Mouse (Mus musculus) liver, embryonic 13.5 days (tissue): Measurements from ENCODE around the gene Zbtb38. TPM values are rescaled to one million over a fixed set of nuclear protein-coding genes. Genes with fewer than 3 reads are reported as not detected.

ENCODE experiments used
- ATAC-seq: fragments of 200-750 bp; cut with Nextera tagmentation; 2 replicates; pipeline ENCODE4 v1.8.0; 2017; ENCODE audit warnings: low read depth, mild to moderate bottlenecking, moderate number of reproducible peaks, moderate library complexity
- DNase-seq: peaks from one replicate; pipeline ENCODE4 v3.0.0; 2022
- H3K27ac ChIP-seq: fragments of 300-500 bp; sonication (generic); 2 replicates; pipeline ENCODE4 v1.5.1; 2015; ENCODE audit warnings: moderate library complexity, mild to moderate bottlenecking, inconsistent platforms
- H3K27me3 ChIP-seq: fragments of 300-500 bp; sonication (generic); 2 replicates; pipeline ENCODE4 v1.6.1; 2015; ENCODE audit warnings: mild to moderate bottlenecking, inconsistent platforms
- H3K36me3 ChIP-seq: fragments of 300-500 bp; sonication (generic); 2 replicates; pipeline ENCODE4 v1.6.1; 2015; ENCODE audit warnings: mild to moderate bottlenecking, inconsistent platforms
- H3K4me1 ChIP-seq: fragments of 300-500 bp; sonication (generic); replicated peaks from 2 replicates; pipeline ENCODE4 v1.6.1; 2015; ENCODE audit warnings: inconsistent platforms
- H3K4me2 ChIP-seq: fragments of 300-500 bp; sonication (generic); 2 replicates; pipeline ENCODE4 v1.6.1; 2015; ENCODE audit warnings: inconsistent platforms, mild to moderate bottlenecking, moderate library complexity
- H3K4me3 ChIP-seq: fragments of 300-500 bp; sonication (generic); replicated peaks from 2 replicates; pipeline ENCODE4 v1.5.1; 2015; ENCODE audit warnings: mild to moderate bottlenecking, inconsistent platforms
- H3K9ac ChIP-seq: fragments of 300-500 bp; sonication (generic); 2 replicates; pipeline ENCODE4 v1.6.1; 2015; ENCODE audit warnings: mild to moderate bottlenecking, inconsistent platforms
- H3K9me3 ChIP-seq: fragments of 300-500 bp; sonication (generic); replicated peaks from 2 replicates; pipeline ENCODE4 v1.6.1; 2016; ENCODE audit warnings: inconsistent platforms
- WGBS: fragments of 180-500 bp; shearing (Covaris S2); methylation state at CpG from one replicate; pipeline ENCODE4 v1.1.7; 2015; ENCODE audit not compliant: insufficient replicate concordance; 5-methylcytosine and 5-hydroxymethylcytosine counted together
- polyA plus RNA-seq: library from polyadenylated mRNA; unstranded; fragments of >200 nt; fragmentation: Nextera tagmentation; extraction: Ambion mirVana; gene quantifications from 2 replicates; pipeline ENCODE4 v1.2.1, GENCODE M21; 2015

Gene Zbtb38
- polyA plus RNA-seq, 1 experiment from 2014 or later = 5.8 TPM

GRCm38 (mm10) chr9:96729537-96730310, 22.9 kb downstream of the Zbtb38 start:
- H3K4me2 ChIP-seq = no peak overlapping the region
- H3K27ac ChIP-seq = no peak overlapping the region
- peaks cover 5% of the 10 kb centered on the region for H3K27me3 ChIP-seq
- no peak overlapping the region for H3K9ac ChIP-seq
- H3K36me3 ChIP-seq = no peaks in the 10 kb centered on the region
- H3K9me3 ChIP-seq = no peaks in the 10 kb centered on the region
- no peak overlapping the region for H3K4me3 ChIP-seq
- 61% methylated on average over 10 of the region's 10 CpGs for WGBS
- H3K4me1 ChIP-seq = peaks cover 14% of the 10 kb centered on the region
- ATAC-seq = no peak
- no peak for DNase-seq

- no peak for DNase-seq
These were observed 24.1 kb downstream of the Zbtb38 start for GRCm38 (mm10) chr9:96728338-96729162.

GRCm38 (mm10) chr9:96727688-96728087, 24.9 kb downstream of the Zbtb38 start:
- WGBS = 73% methylated on average over 6 of the region's 6 CpGs
- Histone ChIP-seq H3K9me3 (no peaks in the 10 kb centered on the region), H3K27me3 (peaks cover 5% of the 10 kb centered on the region), H3K4me2 (no peak overlapping the region), H3K36me3 (no peaks in the 10 kb centered on the region), H3K27ac (no peak overlapping the region), H3K9ac (no peak overlapping the region), H3K4me3 (no peak overlapping the region), H3K4me1 (peaks cover 31% of the 10 kb centered on the region)
- ATAC-seq (no peak), DNase-seq (no peak)

More at GRCm38 (mm10) chr9:96728338-96729162, 24.1 kb downstream of the Zbtb38 start:
- no peak overlapping the region for H3K4me3 ChIP-seq
- 74% methylated on average over 16 of the region's 16 CpGs for WGBS
- no peaks in the 10 kb centered on the region for H3K36me3 ChIP-seq
- H3K9me3 ChIP-seq = no peaks in the 10 kb centered on the region
- peaks cover 5% of the 10 kb centered on the region for H3K27me3 ChIP-seq
- ATAC-seq = no peak
- H3K27ac ChIP-seq = no peak overlapping the region
- H3K4me1 ChIP-seq = peaks cover 25% of the 10 kb centered on the region
- no peak overlapping the region for H3K9ac ChIP-seq
- H3K4me2 ChIP-seq = no peak overlapping the region

GRCm38 (mm10) chr9:96726336-96727131, 26.1 kb downstream of the Zbtb38 start:
- 71% methylated on average over 14 of the region's 14 CpGs for WGBS
- Histone ChIP-seq H3K4me1 (peaks cover 31% of the 10 kb centered on the region), H3K9me3 (no peaks in the 10 kb centered on the region), H3K27ac (no peak overlapping the region), H3K4me3 (no peak overlapping the region), H3K27me3 (no peaks in the 10 kb centered on the region), H3K4me2 (no peak overlapping the region), H3K36me3 (no peaks in the 10 kb centered on the region), H3K9ac (no peak overlapping the region)
- DNase-seq (no peak), ATAC-seq (no peak)

GRCm38 (mm10) chr9:96725582-96726320, 26.9 kb downstream of the Zbtb38 start:
- no peaks in the 10 kb centered on the region for H3K36me3 ChIP-seq
- H3K27me3 ChIP-seq = no peaks in the 10 kb centered on the region
- ATAC-seq (no peak), DNase-seq (no peak)
- 52% methylated on average over 9 of the region's 9 CpGs for WGBS
- H3K4me1 ChIP-seq = peaks cover 36% of the 10 kb centered on the region
- H3K4me3 ChIP-seq = no peak overlapping the region
- H3K4me2 ChIP-seq = no peak overlapping the region
- H3K9me3 ChIP-seq = no peaks in the 10 kb centered on the region
- no peak overlapping the region for H3K27ac ChIP-seq
- no peak overlapping the region for H3K9ac ChIP-seq

- no peaks in the 10 kb centered on the region for H3K27me3 ChIP-seq
- H3K4me1 ChIP-seq = peaks cover 52% of the 10 kb centered on the region
- peak overlapping the region; percentile 60; the same call in 1 of the 2 replicates for H3K27ac ChIP-seq
- H3K9ac ChIP-seq = no peak overlapping the region
- peak overlapping the region; percentile 37 for H3K4me2 ChIP-seq
- peak; percentile 61 for ATAC-seq
- WGBS = 25% methylated on average over 6 of the region's 6 CpGs
- no peak overlapping the region for H3K4me3 ChIP-seq
- peak; percentile 15 for DNase-seq
- no peaks in the 10 kb centered on the region for H3K36me3 ChIP-seq
- H3K9me3 ChIP-seq = no peaks in the 10 kb centered on the region
These were observed 29.0 kb downstream of the Zbtb38 start for GRCm38 (mm10) chr9:96723650-96724049.

GRCm38 (mm10) chr9:96721163-96721799, 31.4 kb downstream of the Zbtb38 start:
- Histone ChIP-seq H3K27ac (no peak overlapping the region), H3K4me1 (peaks cover 62% of the 10 kb centered on the region), H3K4me2 (no peak overlapping the region), H3K9me3 (no peaks in the 10 kb centered on the region), H3K36me3 (peaks cover 11% of the 10 kb centered on the region), H3K9ac (no peak overlapping the region), H3K4me3 (no peak overlapping the region), H3K27me3 (no peaks in the 10 kb centered on the region)
- DNase-seq = no peak
- WGBS = 79% methylated on average over 8 of the region's 8 CpGs
- ATAC-seq = no peak

GRCm38 (mm10) chr9:96720510-96721162, 32.0 kb downstream of the Zbtb38 start:
- Histone ChIP-seq H3K9ac (peak overlapping the region; percentile 87), H3K27me3 (no peaks in the 10 kb centered on the region), H3K4me1 (peaks cover 62% of the 10 kb centered on the region), H3K36me3 (peaks cover 14% of the 10 kb centered on the region), H3K4me2 (peak overlapping the region; percentile 78), H3K4me3 (peak overlapping the region; percentile 83), H3K27ac (no peak overlapping the region), H3K9me3 (no peaks in the 10 kb centered on the region)
- DNase-seq = no peak
- WGBS = 58% methylated on average over 11 of the region's 11 CpGs
- ATAC-seq = no peak

- Histone ChIP-seq H3K4me3 (peak overlapping the region; percentile 83), H3K27ac (peak overlapping the region; percentile 89), H3K9me3 (no peaks in the 10 kb centered on the region), H3K4me1 (peaks cover 54% of the 10 kb centered on the region), H3K36me3 (peaks cover 14% of the 10 kb centered on the region), H3K9ac (peak overlapping the region; percentile 87), H3K27me3 (no peaks in the 10 kb centered on the region), H3K4me2 (peak overlapping the region; percentile 78)
- ATAC-seq = peak; percentile 77
- under 1% methylated on average over 75 of the region's 85 CpGs for WGBS
- DNase-seq = peak; percentile 50
These were observed 33.0 kb downstream of the Zbtb38 start for GRCm38 (mm10) chr9:96719408-96720158.
